Mouse (Mus musculus): ENCODE data around the gene Slpi.

Slpi gene

DNA sequence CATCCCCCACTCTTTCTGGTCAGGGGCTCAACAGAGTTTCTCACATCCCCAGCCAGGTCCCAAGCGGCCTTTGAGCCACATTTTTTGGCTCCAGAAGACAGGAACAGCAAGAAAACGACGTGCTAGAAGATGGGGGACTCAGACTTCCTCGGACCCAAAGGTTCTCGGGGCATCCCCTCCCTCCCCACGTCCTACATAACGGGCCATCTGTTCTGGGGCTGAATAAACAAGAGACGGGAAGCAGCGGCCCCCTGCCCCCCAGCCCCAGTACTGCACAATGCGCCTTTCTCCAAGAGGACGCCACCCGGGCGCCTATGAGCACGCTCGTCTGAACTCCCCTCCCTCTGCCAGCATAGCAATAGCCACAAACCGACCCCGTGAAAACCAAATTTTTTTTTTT, at the start of gene Slpi:
Gene Slpi (minus strand): TSS at position 76 of the 400 bp plus-strand sequence.
- DNase-seq: no peak

DNA sequence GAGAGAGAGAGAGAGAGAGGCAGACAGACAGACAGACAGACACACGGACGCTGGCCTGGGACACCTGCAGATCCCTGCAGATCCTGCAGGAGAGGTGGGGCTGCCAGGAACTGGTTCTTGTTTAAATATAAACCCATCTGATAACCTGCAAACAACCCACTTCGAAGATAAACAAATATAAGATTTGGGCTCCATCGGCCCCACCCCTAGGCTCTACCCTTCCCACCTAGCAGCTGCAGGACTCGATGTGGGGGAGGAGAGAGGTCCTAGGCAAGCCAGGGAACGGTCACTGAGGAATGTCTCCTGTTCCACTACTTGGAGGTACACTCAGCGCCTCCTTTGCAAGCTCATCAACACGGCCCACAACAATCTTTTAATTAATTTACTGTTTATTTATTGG, 49.4 kb upstream of the Slpi start:
- no peak for DNase-seq

DNA sequence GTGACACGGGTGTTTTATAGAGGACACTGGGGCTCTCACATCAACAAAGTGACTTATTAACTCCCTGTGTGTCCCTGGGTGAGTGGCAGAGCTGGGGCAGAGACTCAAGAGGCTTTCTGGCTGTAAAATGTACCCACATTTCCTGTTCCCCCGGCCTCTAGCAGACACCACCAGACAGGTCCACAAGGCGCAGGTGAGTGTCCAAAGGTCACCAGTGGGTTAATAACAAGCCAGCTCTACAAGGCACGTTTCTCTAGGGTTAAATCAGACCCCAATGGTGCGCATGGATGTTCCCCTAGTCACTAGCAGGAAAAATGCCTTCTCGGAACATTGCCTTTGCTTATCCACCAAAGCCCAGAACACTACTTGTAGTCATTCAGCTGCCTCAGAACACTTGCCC, 48.8 kb upstream of the Slpi start:
- no peak for DNase-seq

DNA sequence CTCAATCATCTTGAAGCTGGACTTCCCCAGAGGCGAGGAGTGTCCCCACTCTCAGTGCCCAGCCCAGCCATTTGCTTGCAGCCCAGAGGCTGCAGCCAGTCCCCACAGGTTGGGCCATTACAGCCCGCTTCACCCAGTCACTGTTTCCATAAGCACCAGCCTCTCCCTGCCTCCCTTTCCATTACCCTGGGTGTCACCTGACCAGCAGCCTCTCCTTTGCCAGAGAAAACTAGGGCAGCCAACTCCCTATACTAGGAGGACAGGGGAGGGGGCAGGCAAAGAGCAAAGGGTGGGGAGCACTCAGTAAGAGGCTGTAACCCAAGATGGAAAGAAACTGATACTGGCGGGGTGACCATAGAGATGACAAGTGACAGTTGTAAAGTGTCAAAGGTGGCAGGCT, 48.1 kb upstream of the Slpi start:
- no peak for DNase-seq

DNA sequence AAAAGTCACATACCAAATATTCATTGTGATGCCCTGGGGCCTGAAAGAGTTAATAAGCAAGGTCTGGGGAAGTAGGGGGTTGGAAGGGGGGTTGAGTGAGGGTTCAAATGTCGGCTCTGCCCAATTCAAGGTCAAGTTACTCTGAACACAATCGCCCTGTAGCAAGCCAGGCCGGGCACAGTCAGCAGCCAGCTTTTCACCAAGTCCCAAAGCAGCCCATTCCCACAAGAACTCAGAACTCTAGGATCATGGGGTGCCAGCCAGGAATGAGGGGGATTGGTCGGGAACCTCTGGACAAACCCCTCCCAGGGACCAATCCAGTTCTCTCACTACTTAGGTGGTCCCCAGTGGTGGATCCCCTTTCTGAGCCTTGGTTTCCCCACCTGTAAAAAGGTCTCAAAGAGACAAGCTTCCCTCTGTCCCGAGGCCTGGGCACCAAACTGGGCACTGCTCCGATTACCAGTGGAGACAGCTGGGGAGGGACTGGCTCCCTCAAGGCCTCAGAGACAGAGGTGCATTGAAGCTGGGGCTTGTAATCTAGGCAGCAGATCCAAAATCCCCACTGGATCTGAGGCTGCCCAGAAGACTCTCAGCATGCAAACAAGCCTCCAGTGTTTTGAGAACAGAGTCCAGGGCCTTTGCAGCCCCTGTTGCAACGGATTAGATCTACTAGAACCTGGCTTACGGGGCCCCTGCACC, 47.5 kb upstream of the Slpi start:
- no peak for DNase-seq

DNA sequence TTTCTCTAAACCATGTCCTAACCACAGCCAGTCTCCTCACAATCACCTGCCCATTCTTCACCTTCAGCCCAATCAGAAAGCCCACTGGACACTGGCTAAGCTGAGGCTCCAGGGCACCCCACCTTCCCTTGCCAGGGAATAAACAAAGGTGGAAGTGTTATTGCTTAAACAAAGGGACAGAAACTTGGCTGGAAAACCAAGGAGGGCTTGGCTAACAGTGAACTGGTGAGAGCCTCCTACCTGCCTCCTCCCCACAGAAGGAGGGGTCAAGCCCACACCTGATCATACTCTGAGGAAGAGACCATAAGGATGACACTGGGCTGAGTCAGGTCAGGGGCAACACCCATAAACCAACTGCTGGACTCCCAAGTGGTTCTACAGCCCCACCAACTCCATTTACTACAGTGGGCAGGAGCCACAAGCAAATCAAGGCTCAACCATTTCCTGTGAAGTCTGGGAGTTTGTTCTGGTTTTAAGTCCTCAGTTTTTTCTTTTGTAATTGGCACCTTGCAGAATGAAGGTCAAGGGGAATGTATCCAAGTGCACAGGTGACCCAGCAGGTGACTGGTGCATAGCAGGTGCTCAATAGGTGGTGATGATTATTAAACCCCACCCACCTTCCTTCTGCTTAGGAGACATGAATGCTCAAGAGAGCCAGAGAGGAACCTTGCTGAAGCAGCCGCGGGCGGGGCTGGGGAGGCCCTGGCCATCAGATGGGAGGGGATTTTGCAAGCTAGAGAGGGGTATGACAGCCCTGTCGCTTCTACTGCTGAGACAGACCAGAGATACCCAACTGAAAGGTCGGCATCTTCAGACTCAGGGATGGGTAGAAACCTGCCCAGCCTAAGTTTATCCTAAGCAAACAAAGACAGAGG, 46.6 kb upstream of the Slpi start:
- DNase-seq: no peak

DNA sequence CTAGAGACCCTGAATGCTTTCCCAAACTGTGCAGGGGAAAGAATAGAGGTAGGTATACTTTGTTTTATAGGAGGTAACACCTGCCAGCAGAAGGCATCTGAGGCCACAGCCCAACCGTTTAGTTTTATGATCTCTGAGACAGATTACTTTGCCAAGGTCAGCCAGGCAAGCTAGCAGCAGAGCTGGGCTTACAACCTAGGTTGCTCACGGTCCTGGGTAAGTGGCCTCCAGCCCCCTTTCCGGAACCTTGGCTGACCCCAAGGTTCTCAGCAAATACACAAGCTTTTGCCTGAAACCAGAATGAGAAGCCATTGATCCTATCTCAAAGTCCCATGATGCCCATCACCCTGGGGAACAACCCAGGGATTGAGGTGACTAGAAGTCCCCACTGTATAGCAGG, 45.8 kb upstream of the Slpi start:
- DNase-seq: no peak

DNA sequence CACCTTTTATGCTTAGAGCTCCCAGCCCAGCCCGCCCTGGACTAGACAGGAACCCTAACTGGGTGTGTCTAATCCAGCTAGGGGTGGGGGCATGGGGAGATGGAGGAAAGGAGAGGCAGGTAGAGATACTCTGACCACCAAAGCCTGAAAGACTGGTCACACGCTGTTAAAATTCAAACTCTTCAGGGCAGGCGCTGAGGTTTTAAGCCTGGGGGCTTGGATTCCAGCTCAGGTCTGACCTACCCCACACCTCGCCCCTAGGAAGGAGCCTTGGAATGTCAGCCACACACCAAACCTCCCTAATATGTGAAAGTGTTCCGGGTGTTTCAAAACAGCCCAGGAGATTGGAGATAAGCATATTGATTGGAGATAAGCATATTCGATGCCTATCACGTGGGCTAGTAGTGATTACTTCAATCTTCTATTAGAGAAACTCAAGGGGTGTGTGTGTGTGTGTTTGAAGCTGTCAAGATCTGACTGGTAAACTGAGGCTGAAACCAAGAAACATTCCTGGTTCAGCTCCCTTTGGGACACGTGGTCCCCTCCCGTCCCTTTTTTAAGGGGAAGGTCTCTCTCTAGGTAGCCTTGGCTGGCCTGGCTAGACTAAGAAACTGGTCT, 44.5 kb upstream of the Slpi start:
- DNase-seq: no peak

DNA sequence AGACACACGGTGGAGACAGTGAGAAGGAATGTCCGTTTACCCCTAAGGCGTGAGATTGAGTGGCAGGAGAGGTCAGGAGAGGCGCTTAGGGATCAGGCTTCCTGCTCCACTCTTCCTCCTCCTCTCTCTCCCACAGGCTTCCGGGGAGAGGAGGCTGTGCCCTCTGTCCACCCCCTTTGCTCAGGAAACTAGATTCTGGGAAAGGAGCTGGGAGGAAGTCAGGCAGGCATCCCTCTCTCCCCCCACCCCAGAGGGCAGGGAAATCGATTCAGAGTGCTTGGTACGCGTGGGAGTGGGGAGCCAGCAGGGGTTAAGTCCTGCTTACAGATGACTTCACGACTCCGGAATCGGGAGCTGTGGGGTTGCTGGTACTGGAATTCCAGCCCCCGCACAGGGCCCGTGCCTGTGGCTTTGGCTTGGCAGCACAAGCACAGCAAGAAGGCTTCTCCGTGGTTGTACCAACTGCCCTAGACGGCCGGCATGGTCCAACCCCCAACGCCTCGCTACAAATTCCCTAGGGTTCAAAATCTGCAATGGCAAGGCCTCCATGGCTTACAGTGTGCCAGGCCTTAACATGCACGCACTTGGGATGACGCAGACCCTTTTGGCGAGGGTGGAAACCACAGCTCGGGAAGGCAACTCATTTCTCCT, 43.8 kb upstream of the Slpi start:
- DNase-seq: no peak

DNA sequence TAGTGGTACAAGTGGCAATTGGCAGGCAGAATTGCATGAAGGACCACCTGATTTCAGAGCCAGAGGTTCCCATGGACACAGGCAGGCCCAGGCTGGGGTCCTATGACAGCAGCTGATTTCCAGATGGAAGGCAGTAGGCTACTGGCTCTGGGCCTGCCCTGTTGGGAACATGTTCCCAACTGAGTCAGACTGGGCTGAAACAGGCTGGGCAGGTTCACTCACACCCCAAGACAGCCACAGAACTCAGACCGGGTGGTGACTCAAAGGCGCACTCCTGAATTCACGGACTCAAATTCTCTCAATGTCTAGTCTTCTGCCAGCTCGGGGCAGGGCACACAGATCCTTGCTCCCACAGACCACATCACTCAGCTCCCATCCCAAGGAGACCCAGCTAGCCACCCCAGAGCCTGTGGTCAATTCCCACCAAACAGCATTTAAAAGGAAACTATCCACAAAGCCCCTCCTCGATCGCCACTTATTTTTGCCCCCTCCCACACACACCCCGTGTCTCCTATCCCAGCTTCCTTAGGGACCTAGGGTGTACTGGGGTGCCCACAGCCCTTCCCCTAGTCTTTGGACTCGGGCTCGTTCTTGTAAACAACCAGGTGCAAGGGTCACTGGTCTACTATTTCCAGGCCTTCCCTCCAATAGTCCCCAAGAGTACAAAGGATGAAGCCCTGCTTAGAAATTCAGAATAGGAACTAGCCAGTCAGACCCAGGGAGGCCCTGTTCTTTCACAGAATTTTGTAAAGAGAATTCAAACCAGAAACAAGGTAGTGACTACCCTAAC, 43.0 kb upstream of the Slpi start:
- DNase-seq: peak; percentile 58

DNA sequence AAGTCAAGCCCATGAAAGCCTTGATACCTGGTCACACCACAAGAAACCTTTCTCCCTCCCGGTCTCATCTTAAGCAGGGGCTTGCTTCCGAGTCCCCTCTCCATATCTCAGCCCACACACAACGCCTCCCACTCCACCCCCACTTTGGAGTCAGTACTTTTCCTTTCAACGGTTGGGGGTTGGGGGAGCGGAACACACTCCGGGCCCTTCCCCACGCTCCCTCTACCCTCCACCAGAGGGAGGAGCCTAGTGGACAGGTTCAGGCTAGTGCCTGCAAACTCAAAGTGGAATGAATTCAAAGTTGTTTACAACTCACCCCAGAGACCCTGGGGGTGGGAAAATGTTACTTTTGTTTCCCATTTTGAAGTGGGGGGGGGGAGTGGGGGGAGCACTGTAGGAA, 41.8 kb upstream of the Slpi start:
- DNase-seq: no peak

DNA sequence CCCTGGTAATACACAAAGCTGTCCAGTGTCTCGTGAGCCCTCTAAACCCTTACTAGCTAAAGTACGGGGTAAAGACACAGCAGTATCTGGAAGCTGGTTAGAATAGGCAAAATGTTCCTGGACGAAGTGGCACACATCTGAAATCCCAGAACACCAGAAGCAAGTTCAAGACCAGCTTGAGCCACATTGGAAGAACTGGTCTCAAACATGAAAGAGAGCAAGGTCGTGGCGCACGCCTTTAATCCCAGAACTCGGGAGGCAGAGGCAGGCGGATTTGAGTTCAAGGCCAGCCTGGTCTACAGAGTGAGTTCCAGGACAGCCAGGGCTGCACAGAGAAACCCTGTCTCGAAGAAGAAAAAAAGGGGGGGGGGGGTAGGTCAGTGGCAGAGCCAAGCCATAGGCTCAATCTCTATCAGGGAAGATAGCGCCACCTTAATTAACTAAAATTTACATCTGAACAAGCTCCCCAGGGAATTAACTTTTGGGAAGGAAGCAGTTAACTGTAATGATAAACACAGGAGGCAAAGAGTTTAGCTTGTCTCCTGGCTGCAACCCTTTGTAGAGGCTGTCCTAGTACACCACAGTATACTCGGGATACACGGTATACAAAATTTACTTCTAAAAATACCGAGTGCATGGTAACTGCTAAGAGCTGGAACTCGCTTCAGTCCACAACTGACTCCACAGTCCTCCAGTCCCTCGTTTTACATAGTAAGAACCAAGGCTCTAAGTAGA, 41.2 kb upstream of the Slpi start:
- DNase-seq: no peak

DNA sequence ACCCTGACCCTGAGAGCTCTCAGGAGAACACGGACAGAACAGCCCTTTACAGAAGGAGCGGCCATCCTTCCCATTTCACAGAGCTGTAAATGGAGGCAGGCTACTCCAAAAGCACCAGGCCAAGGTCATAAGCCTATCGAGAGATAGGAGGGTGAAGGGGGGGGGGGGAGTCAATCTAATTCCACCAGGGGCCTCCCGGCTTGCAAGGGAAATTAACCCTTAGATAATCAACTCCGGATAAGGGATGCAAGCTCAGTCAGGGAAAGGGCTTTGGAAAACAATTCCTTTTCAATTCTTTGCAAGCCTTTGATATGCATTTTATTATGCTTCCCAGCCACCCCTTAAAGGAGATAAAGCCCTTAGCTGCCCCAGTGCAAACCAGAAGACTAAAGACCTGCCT, 39.6 kb upstream of the Slpi start:
- DNase-seq: no peak

DNA sequence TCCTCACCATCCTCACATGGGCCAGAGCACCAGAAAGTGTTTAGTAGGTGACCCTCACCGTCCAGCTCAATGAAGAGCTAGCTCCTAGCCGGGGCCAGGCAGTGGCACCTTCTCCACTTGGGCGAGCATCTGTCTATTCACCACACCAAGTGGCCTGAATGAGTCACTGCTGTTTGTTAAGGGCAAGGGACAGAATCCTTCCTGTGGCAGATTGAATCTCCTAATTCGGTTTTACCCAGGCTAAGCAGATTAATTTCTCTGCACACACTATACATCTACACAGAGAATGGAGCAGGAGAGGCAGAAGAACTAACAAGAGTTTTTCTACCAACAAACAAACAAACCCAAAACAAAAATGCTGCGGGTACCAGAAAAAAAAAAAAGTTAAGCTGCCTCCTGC, 38.1 kb upstream of the Slpi start:
- DNase-seq: no peak

DNA sequence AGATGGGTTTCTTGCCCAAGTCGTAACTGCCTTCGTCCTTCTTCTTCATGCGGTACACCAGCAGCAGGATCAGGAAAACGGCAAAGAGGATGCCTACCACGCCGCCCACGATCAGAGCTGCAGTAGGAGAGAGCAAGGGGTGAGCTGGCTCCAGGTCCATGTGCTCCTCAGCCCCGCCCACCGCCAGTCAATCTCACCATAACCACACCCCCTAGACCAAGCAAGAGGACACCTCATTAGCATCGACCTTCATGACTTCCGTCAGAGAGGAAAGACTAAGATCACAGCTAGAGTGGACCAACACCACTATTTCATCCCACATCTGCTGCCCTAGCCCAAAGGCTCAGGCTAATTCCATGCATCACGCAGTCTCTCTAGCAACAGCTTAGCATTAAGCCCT, 37.2 kb upstream of the Slpi start:
- no peak for DNase-seq

DNA sequence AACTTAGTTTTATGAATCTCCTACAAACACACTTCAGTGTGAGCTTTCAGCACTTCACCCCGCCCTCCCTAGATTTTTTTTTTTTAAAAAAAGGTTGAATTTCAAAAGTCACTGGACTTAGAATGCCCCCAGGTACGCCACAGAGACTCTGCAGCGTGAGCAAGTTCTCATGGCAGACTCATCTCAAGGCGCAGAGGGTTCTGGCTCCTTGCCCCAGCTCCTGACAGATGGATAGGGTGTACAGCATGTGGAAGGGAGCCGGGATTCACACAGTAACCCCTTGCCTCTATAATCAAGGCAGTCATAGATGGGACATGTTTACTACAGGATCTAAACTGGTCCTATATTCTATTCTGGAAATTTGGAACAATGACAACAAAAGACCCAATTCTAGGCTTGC, 36.5 kb upstream of the Slpi start:
- DNase-seq: no peak

DNA sequence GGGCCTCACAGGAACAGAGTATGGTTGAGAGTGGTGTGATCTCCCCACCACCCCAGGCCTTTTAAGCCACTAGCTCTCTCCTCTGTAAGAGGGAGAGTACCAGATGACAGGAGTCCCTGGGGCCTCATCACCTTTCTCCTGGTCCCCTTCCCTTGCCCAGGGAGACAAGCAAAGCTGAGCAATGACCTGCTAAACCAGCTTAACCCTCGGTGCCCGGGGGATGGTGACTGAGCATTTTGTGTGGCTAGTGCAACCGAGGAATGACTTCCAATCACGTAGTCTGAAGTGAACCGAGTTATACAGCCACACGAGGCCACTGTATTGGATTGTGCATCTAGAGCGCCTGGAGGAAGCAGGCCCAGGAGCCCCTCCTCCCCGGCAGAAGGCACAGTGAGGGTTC, 35.5 kb upstream of the Slpi start:
- DNase-seq: no peak

DNA sequence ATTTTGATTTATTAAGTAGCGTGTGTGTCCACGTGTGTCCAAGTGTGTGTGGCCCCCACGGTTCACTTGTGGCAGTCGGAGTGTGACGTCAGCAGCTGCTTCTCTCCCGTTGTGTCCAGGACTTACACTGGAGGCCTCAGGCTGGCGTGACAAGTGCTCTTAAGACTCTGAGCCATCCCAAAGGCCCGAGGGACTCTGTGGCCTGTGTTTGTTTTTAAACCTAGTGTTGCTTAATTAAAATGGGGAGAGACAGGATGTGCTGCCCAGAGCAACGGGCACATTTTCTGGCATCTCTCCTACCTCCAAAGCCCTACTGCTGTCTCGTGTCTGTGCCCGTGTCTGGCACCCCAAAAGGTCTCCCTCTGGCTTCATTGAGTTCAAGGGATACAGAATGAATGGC, 34.6 kb upstream of the Slpi start:
- DNase-seq: no peak

DNA sequence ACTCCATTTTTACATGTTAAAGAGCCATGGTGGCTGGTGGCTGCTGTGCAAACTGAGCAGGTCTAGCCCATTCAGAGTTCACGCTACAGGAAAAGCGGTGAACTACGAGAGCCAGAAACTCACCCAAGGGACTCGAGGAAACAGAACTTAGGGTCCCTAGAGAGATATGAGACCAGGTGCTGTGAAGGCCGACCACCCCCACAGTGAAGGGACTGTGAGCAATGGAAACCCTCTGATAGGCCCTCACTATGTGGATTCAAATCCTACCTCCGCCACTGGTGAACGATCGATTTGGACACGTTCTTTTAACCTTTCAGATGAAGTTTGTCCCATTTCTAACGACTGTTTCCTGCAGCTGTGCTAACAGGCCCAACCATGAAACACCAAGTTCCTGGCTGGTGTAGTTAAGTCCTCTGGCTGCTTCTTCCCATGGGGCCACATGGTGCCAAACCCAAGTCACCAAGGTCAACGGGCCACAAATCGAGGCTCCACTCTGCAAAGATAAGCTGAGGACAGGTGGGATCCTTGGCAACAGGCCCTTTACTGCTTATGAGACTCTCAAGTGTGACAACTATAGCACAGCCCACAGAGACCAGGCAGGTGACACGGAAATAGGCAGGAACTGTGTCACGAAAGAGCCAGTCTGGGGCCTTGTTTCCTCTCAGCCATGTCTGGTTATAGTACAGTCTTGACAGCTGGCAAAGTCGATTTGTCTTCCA, 33.9 kb upstream of the Slpi start:
- no peak for DNase-seq

DNA sequence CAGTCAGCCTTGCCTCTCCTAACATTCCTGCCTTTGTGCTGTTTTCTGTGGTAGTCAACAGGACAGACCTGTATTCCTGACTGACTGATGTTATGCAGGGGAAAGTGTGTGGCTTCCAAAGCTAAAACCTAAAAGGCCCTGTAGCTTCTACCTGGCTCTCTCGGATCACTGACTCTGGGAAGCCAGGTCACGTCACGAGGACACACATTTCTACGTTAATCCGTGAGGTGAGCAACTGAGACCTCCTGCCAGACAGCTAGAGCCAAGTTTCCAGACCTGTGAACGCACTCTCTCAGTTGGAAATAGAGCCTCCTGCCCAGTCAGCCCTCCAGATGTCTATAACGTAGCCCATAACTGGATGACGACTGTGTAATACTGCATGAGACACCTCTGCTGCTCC, 33.1 kb upstream of the Slpi start:
- DNase-seq: no peak

DNA sequence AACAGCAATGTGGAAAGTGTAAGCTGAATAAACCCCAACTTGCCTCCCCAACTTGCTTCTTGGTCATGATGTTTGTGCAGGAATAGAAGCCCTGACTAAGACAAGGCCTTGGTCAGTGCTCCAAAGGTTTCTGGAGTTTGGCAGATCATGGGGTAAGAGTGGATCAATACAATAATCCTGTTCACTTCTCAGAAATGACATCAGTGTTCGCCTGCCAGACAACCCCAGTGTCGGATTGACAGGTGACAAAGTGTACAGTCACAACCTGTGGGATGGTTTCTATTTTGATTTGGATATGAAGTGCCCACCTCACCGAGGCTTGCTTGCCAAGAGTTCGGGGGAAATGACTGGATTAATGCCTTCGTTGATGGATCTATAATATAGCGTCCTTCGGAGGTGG, 32.4 kb upstream of the Slpi start:
- no peak for DNase-seq
